Mouse (Mus musculus) cortical plate, adult 2 months (tissue): Measurements from ENCODE around the gene Smim15.

Experiments
- CTCF ChIP-seq: fragments of 200-500 bp; IDR thresholded peaks from 2 replicates; pipeline ENCODE4 v1.5.1; 2011; ENCODE audit warnings: mild to moderate bottlenecking, control low read depth, low read length; ENCODE audit not compliant: insufficient read depth; ENCODE audit errors: extremely low read depth
- POLR2A ChIP-seq: fragments of 200-500 bp; IDR thresholded peaks from 2 replicates; pipeline ENCODE4 v1.6.1; 2011; ENCODE audit warnings: mild to moderate bottlenecking, low read length, control low read depth; ENCODE audit not compliant: insufficient read depth; ENCODE audit errors: extremely low read depth

DNA sequence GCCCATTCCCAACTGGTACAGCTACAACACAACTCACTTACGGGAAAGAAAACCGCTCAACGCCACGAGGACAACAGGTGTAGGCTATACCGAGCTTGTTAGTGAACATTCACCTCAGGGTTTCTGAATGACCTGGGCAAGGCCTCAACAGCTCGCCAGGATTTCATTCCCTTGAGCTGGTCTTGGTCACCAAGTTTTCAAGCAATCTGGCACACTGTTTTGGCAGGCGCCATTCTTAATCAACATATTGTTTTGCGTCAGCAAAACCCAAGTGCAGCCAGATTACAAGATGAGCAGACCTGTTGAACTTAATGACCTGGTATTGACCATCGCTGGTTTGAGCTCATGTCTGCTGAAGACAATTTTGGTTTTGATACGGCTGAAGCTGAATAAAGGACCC lies 25.9 kb downstream of the Smim15 start:
- no peak for TF ChIP-seq CTCF
- no peak for TF ChIP-seq POLR2A
